Mouse (Mus musculus) testis, adult 2 months (tissue): ENCODE measurements around the gene Ruvbl1.

Experiments used
- CTCF ChIP-seq: fragments of 200-500 bp; IDR thresholded peaks from 2 replicates; pipeline ENCODE4 v1.5.1; 2012; ENCODE audit warnings: low read depth, mild to moderate bottlenecking, inconsistent platforms, low read length, moderate library complexity; ENCODE audit not compliant: control insufficient read depth, insufficient read depth, insufficient replicate concordance
- POLR2A ChIP-seq: fragments of 200-500 bp; IDR thresholded peaks from 2 replicates; pipeline ENCODE4 v1.6.1; 2012; ENCODE audit warnings: low read depth, mild to moderate bottlenecking, inconsistent platforms, low read length, moderate library complexity; ENCODE audit not compliant: control insufficient read depth

DNA sequence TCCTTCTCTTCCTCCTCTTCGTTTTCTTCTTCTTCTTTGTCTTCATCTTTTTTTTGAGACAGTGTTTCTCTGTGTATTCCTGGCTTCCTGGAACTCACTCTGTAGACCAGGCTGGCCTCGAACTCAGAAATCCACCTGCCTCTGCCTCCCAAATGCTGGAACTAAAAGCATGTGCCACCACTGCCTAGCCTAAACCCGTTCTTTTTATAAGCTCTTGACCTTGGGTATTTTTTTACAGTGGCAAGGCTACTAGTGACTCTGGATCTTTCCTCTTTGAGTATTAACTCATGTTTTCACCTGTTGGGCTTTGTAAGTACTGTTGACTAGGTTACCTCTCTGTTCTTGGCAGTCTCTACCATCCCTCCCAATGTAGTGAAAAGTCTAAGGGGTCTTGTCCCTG, 57.8 kb downstream of the Ruvbl1 start:
- TF ChIP-seq CTCF (no peak), POLR2A (no peak)
